Mouse (Mus musculus) cortical plate, adult 2 months (tissue): ENCODE data around the gene Sctr.

ENCODE experiments used
- CTCF ChIP-seq: fragments of 200-500 bp; IDR thresholded peaks from 2 replicates; pipeline ENCODE4 v1.5.1; 2011; ENCODE audit warnings: mild to moderate bottlenecking, control low read depth, low read length; ENCODE audit not compliant: insufficient read depth; ENCODE audit errors: extremely low read depth
- POLR2A ChIP-seq: fragments of 200-500 bp; IDR thresholded peaks from 2 replicates; pipeline ENCODE4 v1.6.1; 2011; ENCODE audit warnings: mild to moderate bottlenecking, low read length, control low read depth; ENCODE audit not compliant: insufficient read depth; ENCODE audit errors: extremely low read depth

GRCm38 (mm10) chr1:120034793-120035192, 28.1 kb downstream of the Sctr start:
- no peak for TF ChIP-seq CTCF
- TF ChIP-seq POLR2A: no peak
